In the genomic region with DNA sequence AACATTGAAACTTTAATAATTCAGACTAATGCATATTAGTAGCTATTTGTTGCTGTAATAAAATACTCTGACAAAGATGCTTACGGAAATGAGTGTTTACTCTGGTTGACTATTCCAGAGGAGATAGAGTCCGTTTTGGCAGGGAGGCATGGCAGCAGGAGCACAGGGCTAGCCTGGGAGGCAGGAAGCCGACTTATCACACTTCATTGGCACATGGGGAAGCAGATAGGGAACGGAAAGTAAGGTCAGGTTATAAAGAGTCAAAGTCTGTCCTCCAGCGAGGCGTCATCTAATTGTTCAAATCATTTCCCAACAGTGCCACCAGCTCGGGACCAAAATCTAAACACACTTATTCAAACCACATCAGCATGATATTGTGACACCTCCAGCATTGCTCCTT, we compare ENCODE assay signal across 45 mouse cellular contexts. TPM values are rescaled to one million over a fixed set of nuclear protein-coding genes. Genes with fewer than 3 reads are reported as not detected.
"Had no signal": no experiment of that assay in that cellular context is flagged by ENCODE, and none has a peak within 500 bp of the region (broad histone marks: within the 10 kb centered on the region; RNA-seq: fewer than 3 reads in every experiment).

No protein-coding gene starts in this region.

- DNase-seq: left cerebral cortex, postnatal 4 days; liver; liver, embryonic 13.5 days; liver, postnatal 0 days; lung, adult 2 months; lung, embryonic 14.5 days; lung, postnatal 14 days; lung, postnatal 4 days; midbrain, embryonic 14.5 days had no signal

- H3K4me1 ChIP-seq: limb, embryonic 10.5 days; limb, embryonic 12.5 days; limb, embryonic 13.5 days; limb, embryonic 15.5 days; liver, embryonic 13.5 days; liver, embryonic 15.5 days; lung, embryonic 15.5 days; megakaryocyte, embryonic 14.5 days; midbrain, embryonic 10.5 days; midbrain, embryonic 12.5 days; midbrain, embryonic 13.5 days; midbrain, embryonic 15.5 days; neural tube, embryonic 12.5 days had no signal

- H3K9ac ChIP-seq: limb, embryonic 12.5 days; limb, embryonic 13.5 days; limb, embryonic 15.5 days; liver, embryonic 13.5 days; liver, embryonic 14.5 days; liver, embryonic 15.5 days; liver, postnatal 0 days; lung, embryonic 14.5 days; lung, embryonic 15.5 days; midbrain, embryonic 12.5 days; midbrain, embryonic 13.5 days; midbrain, embryonic 15.5 days; neural tube, embryonic 12.5 days had no signal

- H3K27me3 ChIP-seq: limb, embryonic 12.5 days; limb, embryonic 13.5 days; limb, embryonic 15.5 days; liver, embryonic 13.5 days; liver, embryonic 15.5 days; lung, embryonic 15.5 days; megakaryocyte, embryonic 14.5 days; midbrain, embryonic 12.5 days; midbrain, embryonic 13.5 days; midbrain, embryonic 15.5 days; neural tube, embryonic 12.5 days had no signal

- H3K27ac ChIP-seq: left cerebral cortex, adult 2 months; limb, embryonic 10.5 days; limb, embryonic 12.5 days; limb, embryonic 13.5 days; limb, embryonic 15.5 days; liver, embryonic 13.5 days; liver, embryonic 14.5 days; liver, embryonic 15.5 days; lung, embryonic 15.5 days; macrophage; midbrain, embryonic 10.5 days; midbrain, embryonic 12.5 days; midbrain, embryonic 13.5 days; midbrain, embryonic 15.5 days; neural tube, embryonic 12.5 days had no signal

- H3K9me3 ChIP-seq: limb, embryonic 10.5 days; limb, embryonic 12.5 days; limb, embryonic 13.5 days; limb, embryonic 15.5 days; liver, embryonic 13.5 days; liver, embryonic 15.5 days; lung, embryonic 15.5 days; megakaryocyte, embryonic 14.5 days; midbrain, embryonic 10.5 days; midbrain, embryonic 12.5 days; midbrain, embryonic 13.5 days; midbrain, embryonic 15.5 days; neural tube, embryonic 12.5 days had no signal

- H3K4me2 ChIP-seq: limb, embryonic 12.5 days; limb, embryonic 13.5 days; limb, embryonic 15.5 days; liver, embryonic 11.5 days; liver, embryonic 13.5 days; liver, embryonic 15.5 days; lung, embryonic 14.5 days; lung, embryonic 15.5 days; midbrain, embryonic 11.5 days; midbrain, embryonic 12.5 days; midbrain, embryonic 13.5 days; midbrain, embryonic 15.5 days; neural tube, embryonic 12.5 days had no signal

- H3K36me3 ChIP-seq: limb, embryonic 10.5 days; limb, embryonic 12.5 days; limb, embryonic 13.5 days; limb, embryonic 15.5 days; liver, embryonic 13.5 days; liver, embryonic 15.5 days; lung, embryonic 15.5 days; midbrain, embryonic 10.5 days; midbrain, embryonic 12.5 days; midbrain, embryonic 13.5 days; midbrain, embryonic 15.5 days; neural tube, embryonic 12.5 days had no signal

- ATAC-seq: liver, postnatal 0 days; lung, postnatal 0 days; midbrain, embryonic 13.5 days; midbrain, embryonic 15.5 days; midbrain, embryonic 16.5 days had no signal

- H3K4me3 ChIP-seq: left cerebral cortex, adult 2 months; limb, embryonic 10.5 days; limb, embryonic 12.5 days; limb, embryonic 13.5 days; limb, embryonic 15.5 days; liver, embryonic 13.5 days; liver, embryonic 15.5 days; lung, embryonic 15.5 days; megakaryocyte, embryonic 14.5 days; midbrain, embryonic 10.5 days; midbrain, embryonic 12.5 days; midbrain, embryonic 13.5 days; midbrain, embryonic 15.5 days; myocyte; neural tube, embryonic 12.5 days had no signal

RNA-seq across cellular contexts. Expression of gene Olfr987, which starts 0.9 kb away (rescaled TPM):
- total RNA-seq: left cerebral cortex, adult 18-20 months; left cerebral cortex, adult 2 months; left cerebral cortex, adult 8-10 months; left cerebral cortex, postnatal 10 days; left cerebral cortex, postnatal 14 days; left cerebral cortex, postnatal 25 days; left cerebral cortex, postnatal 36 days; left cerebral cortex, postnatal 4 days; megakaryocyte progenitor cell, adult 5-6 weeks; megakaryocyte, adult 5-6 weeks; megakaryocyte-erythroid progenitor cell, adult 5-6 weeks; midbrain, postnatal 0 days; monocyte, adult 5-6 weeks had no signal
- polyA plus RNA-seq: limb, embryonic 10.5 days; limb, embryonic 11.5 days; limb, embryonic 12.5 days; limb, embryonic 13.5 days; limb, embryonic 14.5 days; limb, embryonic 15.5 days; liver, embryonic 11.5 days; liver, embryonic 13.5 days; liver, embryonic 14.5 days; liver, embryonic 15.5 days; liver, embryonic 16.5 days; liver, postnatal 0 days; lung, adult 2 months; lung, embryonic 14.5 days; lung, embryonic 15.5 days; lung, embryonic 16.5 days; lung, postnatal 0 days; macrophage; midbrain, embryonic 10.5 days; midbrain, embryonic 11.5 days; midbrain, embryonic 12.5 days; midbrain, embryonic 13.5 days; midbrain, embryonic 14.5 days; midbrain, embryonic 15.5 days; midbrain, embryonic 16.5 days; midbrain, postnatal 0 days; myocyte; neural tube, embryonic 11.5 days; neural tube, embryonic 12.5 days had no signal

RNA-seq across cellular contexts. Expression of gene Olfr988, which starts 23.1 kb away (rescaled TPM):
- total RNA-seq: left cerebral cortex, adult 18-20 months; left cerebral cortex, adult 2 months; left cerebral cortex, adult 8-10 months; left cerebral cortex, postnatal 10 days; left cerebral cortex, postnatal 14 days; left cerebral cortex, postnatal 25 days; left cerebral cortex, postnatal 36 days; left cerebral cortex, postnatal 4 days; megakaryocyte progenitor cell, adult 5-6 weeks; megakaryocyte, adult 5-6 weeks; megakaryocyte-erythroid progenitor cell, adult 5-6 weeks; midbrain, postnatal 0 days; monocyte, adult 5-6 weeks had no signal
- polyA plus RNA-seq: limb, embryonic 10.5 days; limb, embryonic 11.5 days; limb, embryonic 12.5 days; limb, embryonic 13.5 days; limb, embryonic 14.5 days; limb, embryonic 15.5 days; liver, embryonic 11.5 days; liver, embryonic 13.5 days; liver, embryonic 14.5 days; liver, embryonic 15.5 days; liver, embryonic 16.5 days; liver, postnatal 0 days; lung, adult 2 months; lung, embryonic 14.5 days; lung, embryonic 15.5 days; lung, embryonic 16.5 days; lung, postnatal 0 days; macrophage; midbrain, embryonic 10.5 days; midbrain, embryonic 11.5 days; midbrain, embryonic 12.5 days; midbrain, embryonic 13.5 days; midbrain, embryonic 14.5 days; midbrain, embryonic 15.5 days; midbrain, embryonic 16.5 days; midbrain, postnatal 0 days; myocyte; neural tube, embryonic 11.5 days; neural tube, embryonic 12.5 days had no signal
